Mouse (Mus musculus) regulatory T cell (primary cell): Measurements from ENCODE around the gene Nkd1.

Source experiments
- in situ Hi-C: fragments of 300-600 bp; cut with MboI, MseI; formaldehyde crosslinking; loops from one replicate; pipeline ENCODE4 v1.15.1; 2025; ENCODE audit warnings: high pct_unique_total_duplicates

Gene Nkd1

GRCm38 (mm10) chr8:88572941-88573645 is 51.9 kb downstream of the Nkd1 start:
- in situ Hi-C loops, result loop anchor here (25.0 kb wide), 1 partner anchor 814 kb away; no protein-coding TSS in a partner anchor

GRCm38 (mm10) chr8:88574975-88575374 is 53.8 kb downstream of the Nkd1 start:
- in situ Hi-C loops, result loop anchor here (25.0 kb wide), 1 partner anchor 812 kb away; no protein-coding TSS in a partner anchor

- in situ Hi-C loops, result no loop called here
Observed at GRCm38 (mm10) chr8:88576351-88577142, 55.4 kb downstream of the Nkd1 start.

GRCm38 (mm10) chr8:88577666-88578065 is 56.5 kb downstream of the Nkd1 start:
- in situ Hi-C loops, result no loop called here

GRCm38 (mm10) chr8:88578413-88579175 is 57.4 kb downstream of the Nkd1 start:
- in situ Hi-C loops, result no loop called here

- in situ Hi-C loops, result no loop called here
Observed at GRCm38 (mm10) chr8:88579246-88579645, 58.1 kb downstream of the Nkd1 start.

GRCm38 (mm10) chr8:88579668-88580330 is 58.6 kb downstream of the Nkd1 start:
- in situ Hi-C loops, result no loop called here

- in situ Hi-C loops, result no loop called here
Observed at GRCm38 (mm10) chr8:88580785-88581184, 59.6 kb downstream of the Nkd1 start.

GRCm38 (mm10) chr8:88583863-88584262 is 62.7 kb downstream of the Nkd1 start:
- in situ Hi-C loops, result no loop called here

GRCm38 (mm10) chr8:88588205-88588889 is 67.2 kb downstream of the Nkd1 start:
- in situ Hi-C loops, result no loop called here

GRCm38 (mm10) chr8:88590226-88590625 is 69.1 kb downstream of the Nkd1 start:
- in situ Hi-C loops, result no loop called here

- in situ Hi-C loops, result no loop called here
Observed at GRCm38 (mm10) chr8:88593947-88594346, 72.8 kb downstream of the Nkd1 start.

- in situ Hi-C loops, result no loop called here
Observed at GRCm38 (mm10) chr8:88596042-88596441, 74.9 kb downstream of the Nkd1 start.

- in situ Hi-C loops, result no loop called here
Observed at GRCm38 (mm10) chr8:88598578-88598977, 77.4 kb downstream of the Nkd1 start.

GRCm38 (mm10) chr8:88599491-88599890 is 78.3 kb downstream of the Nkd1 start:
- in situ Hi-C loops, result no loop called here

GRCm38 (mm10) chr8:88603446-88603989 is 82.4 kb downstream of the Nkd1 start:
- in situ Hi-C loops, result no loop called here

- in situ Hi-C loops, result no loop called here
Observed at GRCm38 (mm10) chr8:88604065-88605038, 83.2 kb downstream of the Nkd1 start.

GRCm38 (mm10) chr8:88605361-88606040 is 84.3 kb downstream of the Nkd1 start:
- in situ Hi-C loops, result no loop called here

GRCm38 (mm10) chr8:88609036-88609435 is 87.9 kb downstream of the Nkd1 start:
- in situ Hi-C loops, result no loop called here
